Mouse (Mus musculus): ENCODE data around the gene Zbtb40.

The Zbtb40 gene

DNA sequence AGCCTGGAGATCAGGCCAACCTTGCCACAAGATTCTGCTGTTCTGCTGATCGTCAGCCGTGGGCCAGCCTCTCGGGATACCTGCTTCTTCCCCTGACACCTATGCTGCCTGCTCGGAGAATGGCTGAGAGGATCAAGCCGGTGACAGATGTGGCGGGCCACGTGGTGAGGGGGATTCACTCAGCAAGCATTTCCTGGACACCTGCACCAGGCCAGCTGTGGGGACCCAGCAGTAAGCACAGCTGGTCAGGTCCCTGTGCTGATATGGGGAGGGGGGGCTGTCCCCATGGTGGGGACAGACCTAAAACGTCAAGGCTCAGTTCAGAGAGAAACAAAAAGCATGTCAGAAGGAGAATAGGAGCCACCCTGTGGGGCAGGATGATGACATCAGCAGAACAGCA lies 79.5 kb downstream of the Zbtb40 start:
- DNase-seq = no peak

DNA sequence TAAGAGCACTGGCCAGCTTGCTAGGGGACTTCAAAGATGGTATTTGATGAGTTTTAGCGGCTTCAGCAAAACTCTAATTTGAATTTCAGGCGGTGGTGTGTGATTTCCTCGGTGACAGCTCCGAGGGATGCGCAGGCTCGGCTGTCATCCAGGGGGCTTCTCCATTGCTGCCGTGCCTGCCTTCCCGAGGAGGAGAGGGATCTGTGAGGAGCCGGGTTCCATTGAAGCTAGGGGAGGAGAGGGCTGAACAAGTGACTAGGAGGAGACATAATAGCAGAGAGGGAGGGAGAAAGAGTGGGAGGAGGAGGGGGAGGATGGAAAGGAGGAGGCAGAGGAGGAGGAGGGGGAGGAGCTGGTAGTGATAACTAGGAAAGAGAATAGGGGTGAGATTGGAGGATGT lies 81.1 kb downstream of the Zbtb40 start:
- DNase-seq = no peak

DNA sequence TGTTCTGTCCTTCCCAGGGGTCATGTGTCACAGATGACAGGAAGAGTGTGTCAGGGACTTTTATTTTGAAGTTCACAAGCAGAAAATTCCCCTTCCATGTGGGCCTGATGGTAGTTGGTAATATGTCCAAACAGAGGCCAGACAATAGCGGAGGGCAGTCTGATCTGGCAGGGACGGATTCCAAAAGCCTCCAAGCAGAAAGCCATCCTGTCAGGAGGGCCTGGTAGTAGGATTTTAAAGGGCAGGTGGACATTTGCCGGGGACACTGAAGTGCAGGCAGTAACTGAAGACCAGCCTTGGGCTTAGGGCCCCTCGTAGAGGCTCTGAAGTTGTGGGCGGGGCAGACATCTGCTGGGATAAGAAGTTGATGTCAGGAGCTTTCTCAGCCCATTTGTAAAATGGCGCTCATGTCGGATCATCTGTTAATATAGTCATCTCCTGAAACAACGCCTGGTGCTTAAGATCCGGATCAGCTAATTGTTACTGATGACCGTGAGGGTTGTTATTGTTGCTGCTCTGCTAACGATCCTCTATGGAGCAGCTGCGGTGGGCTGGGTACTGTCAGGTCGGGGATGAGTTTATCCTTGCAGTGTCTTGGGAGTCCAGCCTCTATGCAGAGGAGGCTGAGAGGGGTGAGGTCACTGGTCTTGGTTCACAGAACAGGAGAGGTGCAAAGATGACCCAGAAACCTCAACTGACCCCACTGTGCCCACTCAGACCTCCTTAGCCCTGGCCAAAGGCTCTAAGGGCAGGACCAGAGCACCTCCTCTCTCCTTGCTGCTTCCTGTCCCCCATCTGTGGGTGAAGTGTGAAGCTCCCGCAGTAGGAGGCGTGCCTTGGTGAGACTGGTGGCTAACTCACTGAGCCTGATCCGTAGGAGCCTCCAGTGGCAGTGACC lies 81.9 kb downstream of the Zbtb40 start:
- DNase-seq = no peak

DNA sequence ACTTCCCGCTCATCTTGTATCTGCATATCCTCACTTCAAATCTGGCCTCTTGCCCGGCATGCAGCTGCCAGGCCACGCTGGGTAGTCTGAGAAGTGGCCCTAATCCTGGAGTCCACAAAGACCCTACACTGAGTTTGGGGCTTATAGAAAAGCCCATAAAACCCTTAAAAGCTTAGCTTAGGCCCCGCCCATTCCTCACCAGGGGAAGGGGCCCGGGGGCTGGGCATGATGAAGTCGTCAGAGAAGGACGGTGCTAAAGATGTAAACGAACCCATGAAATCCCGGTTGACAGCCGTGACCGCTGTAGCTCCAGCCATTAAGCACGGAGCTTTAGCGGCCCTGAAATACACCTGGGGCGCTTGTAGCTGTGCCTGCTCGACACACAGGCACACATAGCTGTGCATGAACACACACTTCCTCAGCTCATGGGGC lies 83.6 kb downstream of the Zbtb40 start:
- DNase-seq = no peak

DNA sequence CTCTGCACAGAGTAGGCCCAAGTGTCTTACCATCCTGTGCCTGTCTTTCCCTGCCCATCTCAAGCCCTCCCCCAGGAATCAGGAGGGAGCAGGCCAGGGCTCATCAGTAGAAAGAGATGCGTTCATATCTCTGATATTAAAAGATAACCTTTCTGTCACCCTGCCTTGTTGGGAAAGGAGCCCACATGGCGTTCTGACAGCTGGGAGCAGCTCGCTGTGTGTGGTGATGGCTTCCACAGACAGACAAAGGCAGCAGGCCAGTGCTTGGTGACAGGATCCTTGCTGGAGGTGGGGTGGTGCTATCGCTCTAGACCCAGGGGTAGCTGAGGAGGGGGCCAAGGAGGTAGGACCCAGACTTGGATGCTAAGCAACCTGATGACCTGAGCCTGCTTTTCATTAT lies 86.2 kb downstream of the Zbtb40 start:
- DNase-seq = no peak

DNA sequence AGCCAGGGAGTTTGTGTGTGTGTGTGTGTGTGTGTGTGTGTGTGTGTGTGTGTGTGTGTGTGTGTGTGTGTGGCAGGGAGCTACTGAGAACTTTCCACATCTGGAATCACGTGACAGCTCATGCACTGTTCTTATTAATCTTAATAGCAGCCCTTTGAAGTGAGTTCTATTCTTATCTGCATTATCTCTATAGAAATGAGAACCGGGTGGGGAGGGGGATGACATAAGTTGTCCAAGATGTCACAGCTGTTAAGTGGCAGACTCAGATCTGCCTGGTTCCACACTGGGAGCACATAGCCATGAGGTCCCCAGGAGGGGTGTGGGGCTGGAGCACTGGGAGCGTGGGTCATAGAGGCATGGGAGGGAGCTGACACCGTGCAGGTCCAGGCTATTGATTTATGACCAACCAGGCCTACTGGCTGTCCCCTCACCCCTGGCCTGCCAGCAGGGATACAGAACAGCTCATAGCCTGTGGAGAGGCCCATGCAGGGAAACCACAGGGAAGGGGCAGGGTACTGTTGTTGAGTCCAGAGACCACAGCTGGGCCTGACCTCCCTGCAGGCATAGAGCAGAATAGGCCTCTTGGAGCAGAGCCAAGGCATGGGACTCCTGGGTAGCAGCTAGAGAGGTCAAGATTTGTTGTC lies 86.8 kb downstream of the Zbtb40 start:
- no peak for DNase-seq

DNA sequence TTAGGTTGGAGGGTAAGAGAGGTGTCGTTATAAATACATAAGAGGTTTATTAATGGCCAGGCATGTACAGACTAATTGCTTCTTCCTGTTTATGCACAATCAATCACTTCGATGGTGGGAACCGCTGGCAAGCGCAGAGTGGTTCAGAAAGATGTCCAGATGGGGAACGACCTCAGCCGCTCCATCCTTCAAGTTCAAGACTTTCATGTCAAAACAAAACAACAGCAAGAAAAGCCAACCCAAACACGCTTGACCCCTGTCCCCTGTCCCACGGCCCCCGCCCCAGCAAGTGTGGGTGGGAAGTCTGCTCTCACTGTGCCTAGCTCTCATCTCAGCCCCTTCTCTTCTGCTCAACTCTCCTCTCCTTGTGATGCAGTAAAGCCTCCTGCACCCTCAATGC lies 88.0 kb downstream of the Zbtb40 start:
- no peak for DNase-seq

DNA sequence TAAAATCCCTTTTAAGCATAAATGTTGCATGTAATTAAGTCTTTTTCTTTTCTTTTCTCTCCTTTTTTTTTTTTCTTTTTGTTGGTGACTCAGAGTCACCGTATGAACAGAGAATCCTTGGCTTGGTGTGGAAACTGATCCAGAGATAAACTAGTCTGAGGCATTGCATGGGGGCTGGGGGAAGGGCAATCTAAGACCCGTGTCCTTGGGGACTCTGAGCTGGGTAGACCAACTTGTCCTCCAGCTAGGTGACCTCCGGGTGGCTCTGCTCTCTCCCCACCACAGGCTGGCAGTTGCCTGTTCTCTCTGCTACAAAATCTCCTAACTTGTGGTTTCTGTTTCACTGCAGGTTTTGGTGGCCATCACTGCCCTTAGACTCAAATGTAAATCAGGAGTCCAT lies 88.5 kb downstream of the Zbtb40 start:
- no peak for DNase-seq

DNA sequence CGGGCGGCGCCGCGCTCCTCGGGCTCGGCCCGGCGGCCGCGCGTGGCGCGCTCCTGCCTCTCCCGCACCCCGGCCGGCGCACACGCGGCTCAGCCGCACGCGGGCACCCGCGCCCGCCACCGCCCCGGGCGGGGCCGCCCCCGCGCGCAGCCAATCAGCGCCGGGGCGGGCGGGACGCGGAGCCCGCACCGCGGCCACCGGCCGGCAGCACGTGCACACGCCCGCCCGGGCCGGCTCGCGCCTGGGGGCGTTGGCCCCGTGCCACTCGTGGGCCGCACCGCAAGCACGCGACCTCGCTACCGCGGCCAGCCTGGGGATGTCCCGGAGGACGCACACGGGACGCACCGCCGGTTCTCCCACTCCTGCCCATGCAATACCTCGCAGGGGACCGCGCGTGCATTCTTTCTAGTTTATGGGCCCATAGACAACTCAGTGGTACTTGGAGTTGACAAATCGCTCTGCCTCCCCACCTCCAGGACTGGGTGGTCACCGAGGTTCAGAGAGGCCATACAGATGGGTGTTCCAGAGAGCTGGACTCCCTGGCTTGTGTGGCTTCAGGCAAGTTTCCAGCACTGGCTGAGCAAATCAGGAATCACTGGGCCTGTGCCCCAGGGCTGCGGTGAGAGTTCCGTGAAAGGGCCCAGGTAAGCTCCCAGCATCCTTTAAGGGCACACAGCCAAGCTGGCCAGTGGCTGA lies 91.7 kb downstream of the Zbtb40 start, which contains the start of gene Epha8:
Gene Epha8, minus strand, starts transcription at position 66 of the 696 bp plus-strand sequence.
- DNase-seq = no peak

DNA sequence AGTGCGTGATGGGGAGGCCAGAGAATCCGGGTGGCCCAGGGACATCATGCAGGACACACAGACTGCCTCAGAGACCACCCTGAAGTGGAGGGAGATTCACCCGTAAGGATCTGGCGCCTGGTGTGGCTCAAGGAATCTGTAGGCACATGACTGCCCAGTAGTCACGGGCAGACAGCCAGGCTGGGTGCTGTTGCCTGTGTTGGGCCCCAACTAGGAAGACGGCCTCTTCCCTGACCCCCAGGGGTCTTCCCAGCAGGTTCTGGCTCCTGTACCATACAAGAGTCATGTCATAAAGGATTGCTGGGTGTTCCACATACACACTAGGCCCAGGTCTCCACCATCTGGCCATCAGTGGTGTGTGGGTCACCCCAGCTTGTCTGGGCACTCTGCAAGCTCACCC lies 94.0 kb downstream of the Zbtb40 start:
- DNase-seq = no peak

DNA sequence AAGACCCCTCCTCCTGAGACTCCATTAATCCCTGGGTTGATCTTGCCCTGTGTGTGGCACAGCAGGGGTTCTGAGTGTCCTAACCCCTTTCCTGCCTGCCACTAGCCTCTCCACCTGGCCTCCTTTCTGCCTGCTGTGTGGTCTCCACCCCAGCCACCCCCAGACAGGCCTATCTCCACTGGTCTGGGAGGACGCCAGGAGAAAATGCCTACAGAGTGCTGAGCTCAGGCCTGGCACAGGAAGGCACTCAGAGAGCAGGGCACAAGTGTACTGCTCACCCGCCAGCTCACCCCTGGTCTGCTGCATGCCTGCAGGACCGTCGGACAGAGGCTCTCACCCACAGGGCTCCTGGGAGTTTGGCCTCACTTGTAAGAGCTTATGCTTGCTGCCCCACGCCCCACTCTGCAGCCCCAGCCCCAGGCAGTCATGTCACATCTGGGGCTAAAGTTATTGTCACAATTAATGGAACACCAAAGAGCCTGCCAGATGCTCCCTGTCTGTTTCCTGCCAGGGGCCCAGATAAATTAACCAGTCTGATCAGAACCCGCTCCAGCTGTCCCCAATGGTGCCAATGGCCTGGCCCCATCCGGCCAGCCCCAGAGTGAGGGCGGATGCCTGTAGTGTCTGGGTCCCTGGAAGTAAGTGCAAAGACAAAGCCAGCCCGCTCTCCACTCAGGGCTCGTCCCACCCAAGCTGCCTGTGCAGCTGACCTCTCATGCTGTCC lies 99.2 kb downstream of the Zbtb40 start:
- no peak for DNase-seq

DNA sequence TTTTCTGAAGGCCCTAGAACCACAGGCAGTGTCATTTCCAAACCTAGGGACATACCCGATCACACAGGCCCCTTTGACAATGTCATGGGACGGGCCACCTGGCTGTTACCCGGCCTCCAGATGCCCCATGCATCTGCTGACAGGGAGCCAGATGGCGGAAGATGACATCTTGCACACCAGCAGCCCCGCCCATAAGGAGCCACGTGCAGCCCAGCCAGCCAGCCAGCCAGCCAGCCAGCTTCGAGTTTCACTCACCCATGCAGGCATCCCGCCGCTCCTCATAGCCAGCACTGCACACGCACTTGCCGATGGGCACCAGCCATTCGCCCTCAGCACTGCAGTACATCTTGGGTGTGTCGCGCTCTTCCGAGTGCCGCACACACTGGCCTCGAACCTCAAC lies 103.2 kb downstream of the Zbtb40 start:
- DNase-seq = no peak

DNA sequence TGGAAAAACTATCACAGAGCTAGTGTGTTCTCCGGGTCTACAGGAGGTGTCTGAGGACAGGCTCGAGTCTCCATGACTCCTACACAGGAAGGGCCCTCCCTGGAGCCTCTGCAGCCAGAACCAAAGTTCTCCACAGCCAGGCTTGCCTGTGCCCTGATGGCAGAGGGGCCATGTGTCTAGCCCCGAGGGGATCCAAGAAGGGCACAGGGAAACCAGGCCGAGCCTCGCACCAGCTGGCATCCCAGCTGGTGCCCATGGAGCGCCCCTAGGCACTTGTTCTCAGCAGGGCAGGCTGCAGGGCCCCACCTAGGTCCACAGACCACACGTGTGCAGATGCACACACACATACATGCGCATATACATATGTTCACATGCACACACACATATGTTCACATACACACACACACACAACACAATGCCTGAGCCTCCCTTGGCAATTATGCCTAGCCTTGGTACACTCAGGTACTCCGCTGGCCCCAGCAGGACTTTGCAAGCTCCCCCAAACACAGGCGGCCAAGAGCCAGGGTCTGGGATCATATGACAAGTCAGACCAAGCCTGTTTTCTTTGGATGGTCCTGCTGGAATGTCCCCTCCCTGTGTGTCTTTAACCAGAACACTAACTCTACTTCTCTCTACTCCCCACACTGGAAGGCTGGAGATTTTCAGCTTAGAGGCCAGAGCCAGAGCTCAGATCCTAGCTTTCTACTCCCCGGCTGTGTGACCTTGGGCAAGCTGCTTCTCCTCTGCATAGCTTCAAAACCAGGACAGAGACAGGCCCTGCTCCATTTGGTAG lies 103.8 kb downstream of the Zbtb40 start:
- DNase-seq = no peak

DNA sequence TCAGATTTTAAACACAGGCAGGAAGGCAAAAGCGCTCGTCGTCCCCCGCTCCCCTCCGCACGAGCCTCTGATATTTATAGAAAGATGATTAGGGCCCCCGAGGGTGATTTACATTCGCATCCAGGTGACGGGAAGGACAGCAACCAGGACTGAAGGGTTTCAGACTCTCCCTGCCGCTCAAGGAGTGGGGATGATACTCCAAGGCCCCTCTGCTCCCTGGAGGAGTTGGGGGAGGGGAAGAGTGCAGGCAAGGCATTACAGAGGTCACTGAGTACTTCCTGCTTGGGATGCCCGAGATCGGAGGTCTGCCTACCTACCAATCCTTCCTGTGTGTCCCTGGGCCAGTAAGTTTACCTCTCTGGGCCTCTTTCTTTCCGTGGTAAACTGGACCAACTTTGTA lies 105.4 kb downstream of the Zbtb40 start:
- no peak for DNase-seq

DNA sequence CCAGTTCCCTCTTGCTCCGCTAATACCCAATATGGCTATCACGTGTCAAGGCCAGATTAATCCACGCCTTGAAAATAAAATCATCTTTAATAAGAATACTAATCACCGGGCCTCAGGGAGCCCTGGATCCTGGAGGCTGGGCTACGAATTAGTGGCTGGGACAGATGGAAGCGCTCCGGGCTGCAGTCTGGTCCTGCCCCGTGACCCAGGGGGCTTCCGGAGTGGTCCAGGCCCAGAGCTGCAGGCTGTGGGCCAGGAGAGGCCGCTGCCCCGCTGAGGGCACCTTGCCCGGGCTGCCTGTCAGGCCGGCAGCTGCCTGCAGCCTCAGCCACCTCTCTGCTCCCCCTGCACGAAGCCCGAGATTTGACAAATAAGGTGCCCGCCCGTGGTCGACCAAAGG lies 105.8 kb downstream of the Zbtb40 start:
- no peak for DNase-seq

DNA sequence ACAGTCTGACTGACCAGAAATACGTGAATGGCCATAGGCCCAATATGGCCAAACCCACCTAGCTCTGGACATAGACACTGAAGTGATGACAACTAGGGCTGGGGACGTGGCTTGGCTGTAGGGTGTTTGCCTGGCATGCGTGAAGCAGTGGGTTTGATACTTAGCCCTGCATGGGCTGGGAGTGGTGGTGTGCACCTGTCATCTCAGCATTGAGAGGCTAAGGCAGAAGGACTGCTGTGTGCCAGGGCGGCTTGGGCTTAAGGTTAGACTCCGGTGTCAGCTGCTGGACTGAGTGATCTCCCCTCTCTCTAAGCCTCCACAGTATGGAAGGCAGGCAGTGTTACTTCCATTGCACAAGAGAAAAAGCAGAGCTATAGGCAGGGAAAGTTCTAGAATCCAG lies 110.7 kb downstream of the Zbtb40 start:
- DNase-seq = no peak

DNA sequence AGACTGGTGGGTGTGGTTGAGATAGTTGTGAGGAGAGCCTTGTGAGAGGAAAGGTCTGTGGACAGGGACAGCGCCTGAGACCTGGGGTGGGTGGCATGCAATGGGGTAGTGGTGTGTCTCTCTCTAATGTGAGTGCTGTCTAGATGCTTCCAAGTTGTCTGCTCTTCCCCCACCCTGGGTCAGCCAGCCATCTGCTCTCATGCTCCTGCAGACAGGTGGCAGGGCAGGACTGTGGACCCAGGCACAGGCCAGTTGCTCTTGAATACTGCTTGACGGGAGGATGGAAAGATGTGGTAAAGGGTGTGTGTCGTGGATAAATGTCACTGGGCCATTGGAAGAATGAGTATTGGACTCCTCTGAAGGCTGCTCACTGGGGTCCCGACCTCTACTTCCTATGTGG lies 111.3 kb downstream of the Zbtb40 start:
- DNase-seq = no peak

DNA sequence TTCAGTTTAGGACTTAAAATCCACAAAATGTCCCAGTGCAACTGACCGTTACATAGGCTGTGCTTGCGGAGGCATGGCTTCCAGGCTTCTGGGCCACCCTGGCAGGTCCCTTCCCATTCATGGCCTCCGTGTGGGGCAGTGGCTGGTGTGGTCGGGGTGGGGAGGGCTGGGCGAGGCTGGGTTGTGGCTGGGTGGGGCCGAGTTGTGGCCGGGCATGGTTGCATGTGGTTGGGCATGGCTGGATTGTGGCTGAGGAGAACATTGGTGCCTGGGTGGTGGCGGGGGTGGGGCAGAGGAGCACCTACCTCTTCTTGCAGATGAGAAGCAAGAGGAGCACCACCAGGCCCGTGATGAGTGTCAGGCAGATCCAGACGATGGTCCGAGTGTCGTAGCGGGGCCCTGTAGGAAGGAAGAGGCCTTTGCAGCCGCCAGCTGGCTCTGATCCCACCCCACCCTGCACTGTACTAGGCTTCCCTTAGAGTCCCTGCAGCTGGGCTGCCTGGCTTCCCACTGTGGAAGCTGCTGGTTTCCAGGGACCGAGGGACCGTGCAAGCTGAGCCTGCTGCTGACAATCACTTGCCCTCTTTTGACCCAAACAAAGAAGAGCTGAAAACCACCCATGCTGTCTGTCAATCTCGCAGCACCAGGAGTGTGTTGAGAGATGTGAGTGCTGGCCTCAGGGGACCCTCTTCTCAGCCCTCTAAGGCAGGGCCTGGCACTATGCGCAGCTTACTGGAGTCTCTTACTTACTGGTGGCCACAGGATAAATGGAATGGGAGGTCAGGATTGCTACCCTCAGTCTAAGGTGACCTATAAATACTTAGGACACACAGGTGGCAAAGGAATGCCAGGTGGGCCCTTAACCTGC lies 113.6 kb downstream of the Zbtb40 start:
- DNase-seq = no peak

DNA sequence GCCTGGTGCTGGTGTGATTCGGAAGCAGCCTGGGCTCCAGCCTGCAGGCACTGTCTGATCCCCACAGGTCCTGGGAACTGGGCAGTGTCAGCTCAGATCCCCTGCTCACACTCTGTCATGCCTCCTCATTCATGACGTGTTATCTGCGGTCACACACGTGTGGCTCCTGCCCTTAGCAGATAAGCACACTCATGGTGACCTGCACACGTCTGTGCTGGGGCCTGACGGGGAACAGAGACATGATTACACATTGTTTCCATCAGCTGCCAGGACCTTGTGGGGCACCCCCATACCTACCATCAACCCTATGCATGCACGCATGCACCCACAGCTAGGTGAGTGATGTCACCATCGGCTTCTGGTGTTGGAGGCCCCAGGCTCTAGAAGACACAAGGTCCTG lies 118.1 kb downstream of the Zbtb40 start:
- no peak for DNase-seq
